Mouse (Mus musculus) neural tube, embryonic 12.5 days (tissue): Measurements from ENCODE around the gene Cntn2. TPM values are rescaled to one million over a fixed set of nuclear protein-coding genes. Genes with fewer than 3 reads are reported as not detected.

Source experiments
- ATAC-seq: fragments of 200-750 bp; cut with Nextera tagmentation; 2 replicates; pipeline ENCODE4 v1.8.0; 2017; ENCODE audit warnings: low read depth, mild to moderate bottlenecking, moderate TSS enrichment, moderate library complexity; ENCODE audit not compliant: low FRiP score
- H3K27ac ChIP-seq: fragments of 300-500 bp; sonication (generic); 2 replicates; pipeline ENCODE4 v1.5.1; 2016
- H3K27me3 ChIP-seq: fragments of 300-500 bp; sonication (generic); replicated peaks from 2 replicates; pipeline ENCODE4 v1.6.1; 2016; ENCODE audit warnings: mild to moderate bottlenecking
- H3K36me3 ChIP-seq: fragments of 300-500 bp; sonication (generic); 2 replicates; pipeline ENCODE4 v1.6.1; 2016; ENCODE audit warnings: mild to moderate bottlenecking
- H3K4me1 ChIP-seq: fragments of 300-500 bp; sonication (generic); 2 replicates; pipeline ENCODE4 v1.6.1; 2016
- H3K4me2 ChIP-seq: fragments of 300-500 bp; sonication (generic); replicated peaks from 2 replicates; pipeline ENCODE4 v1.6.1; 2016; ENCODE audit warnings: mild to moderate bottlenecking
- H3K4me3 ChIP-seq: fragments of 300-500 bp; sonication (generic); 2 replicates; pipeline ENCODE4 v1.5.1; 2016
- H3K9ac ChIP-seq: fragments of 300-500 bp; sonication (generic); 2 replicates; pipeline ENCODE4 v1.6.1; 2016; ENCODE audit warnings: mild to moderate bottlenecking
- H3K9me3 ChIP-seq: fragments of 300-500 bp; sonication (generic); 2 replicates; pipeline ENCODE4 v1.6.1; 2016; ENCODE audit warnings: mild to moderate bottlenecking
- WGBS: fragments of 180-500 bp; shearing (Covaris S2); methylation state at CpG from one replicate; pipeline ENCODE4 v1.1.7; 2016; 5-methylcytosine and 5-hydroxymethylcytosine counted together
- polyA plus RNA-seq: library from polyadenylated mRNA; unstranded; fragments of >200 nt; fragmentation: Nextera tagmentation; extraction: Ambion mirVana; gene quantifications from 2 replicates; pipeline ENCODE4 v1.2.1, GENCODE M21; 2016

Cntn2 gene
- polyA plus RNA-seq, 1 experiment from 2014 or later: 104 TPM

GRCm38 (mm10) chr1:132541824-132542599 lies 1.0 kb downstream of the Cntn2 start:
- peak overlapping the region; percentile 71 for H3K9ac ChIP-seq
- 14% methylated on average over 5 of the region's 5 CpGs for WGBS
- no peaks in the 10 kb centered on the region for H3K9me3 ChIP-seq
- peak overlapping the region; percentile 68 for H3K4me2 ChIP-seq
- peak overlapping the region; percentile 44 for H3K4me3 ChIP-seq
- H3K36me3 ChIP-seq: no peaks in the 10 kb centered on the region
- H3K27me3 ChIP-seq: peaks cover 37% of the 10 kb centered on the region
- ATAC-seq: peak; percentile 4; the same call in 1 of the 2 replicates
- peak overlapping the region; percentile 46; the same call in 1 of the 2 replicates for H3K27ac ChIP-seq
- H3K4me1 ChIP-seq: peaks cover 38% of the 10 kb centered on the region

- H3K9ac ChIP-seq: peak overlapping the region; percentile 71
- peak overlapping the region; percentile 44 for H3K4me3 ChIP-seq
- peak overlapping the region; percentile 68 for H3K4me2 ChIP-seq
- H3K36me3 ChIP-seq: no peaks in the 10 kb centered on the region
- no peak overlapping the region for H3K27ac ChIP-seq
- no peaks in the 10 kb centered on the region for H3K9me3 ChIP-seq
- H3K27me3 ChIP-seq: peaks cover 37% of the 10 kb centered on the region
- peak; percentile 8; the same call in 1 of the 2 replicates for ATAC-seq
- peaks cover 38% of the 10 kb centered on the region for H3K4me1 ChIP-seq
- whole genome bisulfite sequencing: 4% methylated on average over 14 of the region's 14 CpGs
Observed at GRCm38 (mm10) chr1:132541171-132541823, 1.8 kb downstream of the Cntn2 start.

- no peak for ATAC-seq
- Histone ChIP-seq H3K9me3 (no peaks in the 10 kb centered on the region), H3K36me3 (no peaks in the 10 kb centered on the region), H3K27ac (no peak overlapping the region), H3K4me1 (peaks cover 38% of the 10 kb centered on the region), H3K27me3 (peaks cover 37% of the 10 kb centered on the region), H3K9ac (peak overlapping the region; percentile 71; the same call in 1 of the 2 replicates), H3K4me3 (peak overlapping the region; percentile 44), H3K4me2 (peak overlapping the region; percentile 68)
- WGBS: 62% methylated on average over 7 of the region's 7 CpGs
Observed at GRCm38 (mm10) chr1:132540701-132541100, 2.4 kb downstream of the Cntn2 start.

- Histone ChIP-seq H3K9ac (no peak overlapping the region), H3K36me3 (no peaks in the 10 kb centered on the region), H3K27ac (no peak overlapping the region), H3K9me3 (no peaks in the 10 kb centered on the region), H3K4me1 (peaks cover 56% of the 10 kb centered on the region), H3K4me2 (peak overlapping the region; percentile 20; the same call in 1 of the 2 replicates), H3K27me3 (peaks cover 23% of the 10 kb centered on the region), H3K4me3 (no peak overlapping the region)
- no peak for ATAC-seq
- 80% methylated on average over 5 of the region's 5 CpGs for WGBS
Observed at GRCm38 (mm10) chr1:132537736-132538135, 5.3 kb downstream of the Cntn2 start.

GRCm38 (mm10) chr1:132536416-132536815 lies 6.6 kb downstream of the Cntn2 start:
- Histone ChIP-seq H3K9ac (no peak overlapping the region), H3K36me3 (no peaks in the 10 kb centered on the region), H3K27me3 (peaks cover 11% of the 10 kb centered on the region), H3K4me1 (peaks cover 50% of the 10 kb centered on the region), H3K4me3 (no peak overlapping the region), H3K4me2 (no peak overlapping the region), H3K27ac (no peak overlapping the region), H3K9me3 (no peaks in the 10 kb centered on the region)
- ATAC-seq: no peak
- 84% methylated on average over 3 of the region's 3 CpGs for WGBS

- H3K4me2 ChIP-seq: no peak overlapping the region
- WGBS: 92% methylated on average over 4 of the region's 4 CpGs
- no peaks in the 10 kb centered on the region for H3K36me3 ChIP-seq
- H3K9me3 ChIP-seq: no peaks in the 10 kb centered on the region
- ATAC-seq: no peak
- H3K27me3 ChIP-seq: peaks cover 5% of the 10 kb centered on the region; the same call in 1 of the 2 replicates
- no peak overlapping the region for H3K4me3 ChIP-seq
- H3K4me1 ChIP-seq: peaks cover 50% of the 10 kb centered on the region
- H3K27ac ChIP-seq: no peak overlapping the region
- H3K9ac ChIP-seq: no peak overlapping the region
Observed at GRCm38 (mm10) chr1:132535541-132535940, 7.5 kb downstream of the Cntn2 start.

- H3K4me3 ChIP-seq: no peak overlapping the region
- H3K9ac ChIP-seq: 0 out of 2 replicates have a peak overlapping the region, but pooled peaks have one; percentile 8
- no peak for ATAC-seq
- H3K9me3 ChIP-seq: no peaks in the 10 kb centered on the region
- H3K4me2 ChIP-seq: peak overlapping the region; percentile 33; the same call in 1 of the 2 replicates
- WGBS: 5% methylated on average over 8 of the region's 8 CpGs
- H3K27me3 ChIP-seq: no peaks in the 10 kb centered on the region; the same call in 1 of the 2 replicates
- H3K27ac ChIP-seq: no peak overlapping the region
- no peaks in the 10 kb centered on the region for H3K36me3 ChIP-seq
- H3K4me1 ChIP-seq: peaks cover 54% of the 10 kb centered on the region
Observed at GRCm38 (mm10) chr1:132533840-132534239, 9.2 kb downstream of the Cntn2 start.

GRCm38 (mm10) chr1:132532521-132532920 lies 10.5 kb downstream of the Cntn2 start:
- Histone ChIP-seq H3K9ac (no peak overlapping the region), H3K4me2 (no peak overlapping the region), H3K4me1 (peaks cover 47% of the 10 kb centered on the region), H3K4me3 (no peak overlapping the region), H3K27me3 (no peaks in the 10 kb centered on the region; the same call in 1 of the 2 replicates), H3K36me3 (peaks cover 10% of the 10 kb centered on the region), H3K9me3 (no peaks in the 10 kb centered on the region), H3K27ac (no peak overlapping the region)
- no peak for ATAC-seq
- WGBS: 70% methylated on average over 9 of the region's 9 CpGs

- Histone ChIP-seq H3K4me3 (no peak overlapping the region), H3K27me3 (no peaks in the 10 kb centered on the region; the same call in 1 of the 2 replicates), H3K36me3 (peaks cover 13% of the 10 kb centered on the region), H3K4me1 (peaks cover 57% of the 10 kb centered on the region), H3K27ac (peak overlapping the region; percentile 20; the same call in 1 of the 2 replicates), H3K9ac (no peak overlapping the region), H3K4me2 (no peak overlapping the region), H3K9me3 (no peaks in the 10 kb centered on the region)
- peak; percentile 88 for ATAC-seq
- WGBS: under 1% methylated on average over 5 of the region's 5 CpGs
Observed at GRCm38 (mm10) chr1:132530631-132531191, 12.3 kb downstream of the Cntn2 start.

GRCm38 (mm10) chr1:132528647-132529334 lies 14.3 kb downstream of the Cntn2 start:
- ATAC-seq: no peak
- H3K27me3 ChIP-seq: no peaks in the 10 kb centered on the region
- peaks cover 42% of the 10 kb centered on the region for H3K4me1 ChIP-seq

GRCm38 (mm10) chr1:132528071-132528470 lies 15.0 kb downstream of the Cntn2 start:
- no peak overlapping the region for H3K27ac ChIP-seq
- H3K4me1 ChIP-seq: peaks cover 34% of the 10 kb centered on the region
- no peak overlapping the region for H3K9ac ChIP-seq
- H3K4me3 ChIP-seq: no peak overlapping the region
- WGBS: 95% methylated on average over 13 of the region's 13 CpGs
- H3K36me3 ChIP-seq: peaks cover 20% of the 10 kb centered on the region
- H3K27me3 ChIP-seq: no peaks in the 10 kb centered on the region
- H3K9me3 ChIP-seq: no peaks in the 10 kb centered on the region
- ATAC-seq: no peak
- H3K4me2 ChIP-seq: no peak overlapping the region

More at GRCm38 (mm10) chr1:132528647-132529334, 14.3 kb downstream of the Cntn2 start:
- WGBS: 87% methylated on average over 19 of the region's 19 CpGs
- no peak overlapping the region for H3K4me3 ChIP-seq
- no peak overlapping the region for H3K4me2 ChIP-seq
- H3K9me3 ChIP-seq: no peaks in the 10 kb centered on the region
- H3K36me3 ChIP-seq: peaks cover 13% of the 10 kb centered on the region
- no peak overlapping the region for H3K9ac ChIP-seq
- H3K27ac ChIP-seq: no peak overlapping the region
